Mouse (Mus musculus): ENCODE results near the gene Ankrd1. TPM values are rescaled to one million over a fixed set of nuclear protein-coding genes. Genes with fewer than 3 reads are reported as not detected.
A peak's percentile ranks its signal among the peaks of the same experiment; 100 is the strongest.

The Ankrd1 gene
- total RNA-seq, 2 experiments from 2014 or later: not detected

- DNase-seq: no peak
Observed at GRCm38 (mm10) chr19:36109318-36109944, 10.5 kb downstream of the Ankrd1 start.

GRCm38 (mm10) chr19:36103909-36104308 lies 16.0 kb downstream of the Ankrd1 start:
- no peak for DNase-seq

- no peak for DNase-seq
Observed at GRCm38 (mm10) chr19:36098916-36099315, 21.0 kb downstream of the Ankrd1 start.

- DNase-seq: no peak
Observed at GRCm38 (mm10) chr19:36098265-36098664, 21.6 kb downstream of the Ankrd1 start.

GRCm38 (mm10) chr19:36097194-36097593 lies 22.7 kb downstream of the Ankrd1 start:
- no peak for DNase-seq

- DNase-seq: no peak
Observed at GRCm38 (mm10) chr19:36090781-36091180, 29.1 kb downstream of the Ankrd1 start.

- peak; percentile 88 to 91 for DNase-seq
Observed at GRCm38 (mm10) chr19:36083262-36084225, 36.4 kb downstream of the Ankrd1 start, which contains the start of gene Rpp30. Rpp30 (plus strand) TSS chr19:36083716.

- DNase-seq: peak; percentile 3 to 32
Observed at GRCm38 (mm10) chr19:36082606-36083261, 37.2 kb downstream of the Ankrd1 start.

GRCm38 (mm10) chr19:36062801-36063529 lies 56.9 kb downstream of the Ankrd1 start:
- DNase-seq: no peak

Other genes with a start within 250 kb of the Ankrd1 start
- gene Htr7, start 62.6 kb downstream of the Ankrd1 start, total RNA-seq (2021): under 1 TPM in 1 of 2 experiments, not detected in 1; 0.20 TPM
- 10 to 100 TPM; 13.8 to 17.0 TPM for gene Rpp30, start 36.4 kb downstream of the Ankrd1 start, total RNA-seq (2021)
- gene Pcgf5, start 228.2 kb upstream of the Ankrd1 start, total RNA-seq (2021): 10 to 100 TPM; 26.4 to 32.3 TPM